Mouse (Mus musculus) cerebellum, adult 11 months (tissue): ENCODE data around the gene Dlk1.
"Not testable (repeated sequence)": the region's sequence is repeated elsewhere in the genome, so short reads cannot be mapped to it uniquely, and the experiment has no call there.

Experiments
- DNase-seq: peaks from one replicate; pipeline ENCODE4 v3.0.0; 2022

Gene Dlk1

DNA sequence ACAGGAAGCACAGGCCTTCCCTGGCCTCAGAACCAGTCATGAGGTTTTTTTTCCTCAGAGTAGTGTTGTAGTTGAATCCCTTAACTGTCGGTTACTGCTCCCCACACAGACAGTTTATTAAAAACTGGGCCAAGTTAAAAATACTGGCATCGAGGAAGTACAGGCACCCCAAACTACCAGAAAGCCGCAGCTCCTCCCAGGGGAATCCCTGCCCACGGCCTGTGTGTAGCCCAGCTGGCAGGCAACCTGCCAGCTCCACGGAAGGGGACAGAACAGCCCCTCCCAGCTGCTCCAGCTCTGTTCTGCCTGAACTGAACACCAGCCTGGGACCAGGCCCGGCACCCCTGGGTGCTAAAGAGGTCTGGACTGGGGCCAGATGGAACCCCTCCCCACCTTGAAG is 11.3 kb upstream of the Dlk1 start:
- no peak for DNase-seq

DNA sequence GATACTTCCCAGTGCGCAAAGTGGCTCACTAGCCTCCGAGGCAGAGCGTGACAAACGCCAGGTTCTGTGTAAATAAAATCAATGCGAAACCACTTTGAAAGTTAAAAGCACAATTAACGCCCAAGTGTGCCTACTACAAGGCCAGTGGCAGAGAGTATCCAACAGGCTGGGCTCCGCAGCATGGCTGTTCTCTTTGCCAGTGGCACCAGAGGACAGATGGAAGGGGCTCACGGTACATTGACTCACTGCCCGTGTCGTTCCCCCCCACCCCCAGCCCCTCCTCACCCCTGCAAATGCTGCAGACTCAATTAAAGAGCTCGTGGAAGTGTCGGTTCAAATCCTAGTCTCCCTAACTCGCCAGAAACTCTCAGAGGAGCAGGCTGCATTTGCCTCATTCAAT is 10.5 kb upstream of the Dlk1 start:
- no peak for DNase-seq

DNA sequence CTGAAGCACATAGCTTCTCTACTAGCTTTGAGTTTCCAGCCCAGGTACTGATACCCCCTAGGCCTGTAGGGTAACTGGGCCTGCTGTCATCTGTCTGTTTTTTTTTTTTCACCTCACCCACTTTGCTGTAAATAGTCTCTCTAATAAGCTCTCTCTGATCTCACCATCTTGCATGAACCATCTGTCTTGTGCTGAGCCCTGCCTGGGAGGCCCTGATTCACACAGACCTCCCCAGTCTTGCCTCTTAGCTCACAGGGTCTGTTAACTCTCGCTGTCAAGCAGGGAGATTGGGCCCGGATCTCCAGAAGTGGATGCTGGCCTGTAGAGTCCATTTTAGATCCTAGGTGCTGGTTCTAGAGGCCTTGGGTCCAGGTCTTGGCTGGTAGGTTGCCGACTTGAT is 9.3 kb upstream of the Dlk1 start:
- DNase-seq: no peak

DNA sequence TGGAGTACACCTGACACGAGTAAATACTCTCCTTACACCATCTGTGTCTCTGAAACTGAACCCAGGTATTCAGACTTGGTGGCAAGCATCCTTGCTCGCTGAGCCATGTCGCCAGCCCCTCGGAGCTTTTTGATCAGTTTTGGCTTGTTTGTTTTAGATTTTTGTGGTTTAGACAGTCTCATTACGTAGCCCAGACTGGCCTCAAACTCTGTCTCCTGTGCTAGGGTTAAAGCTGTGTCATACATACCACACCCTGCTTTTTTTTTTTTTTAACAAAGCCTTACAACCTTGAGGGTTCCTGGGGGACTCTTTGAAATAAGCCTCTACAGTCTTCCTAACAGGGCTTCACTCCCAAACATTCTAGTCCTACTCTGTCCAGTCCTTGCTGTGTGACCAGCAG is 7.6 kb upstream of the Dlk1 start:
- no peak for DNase-seq

DNA sequence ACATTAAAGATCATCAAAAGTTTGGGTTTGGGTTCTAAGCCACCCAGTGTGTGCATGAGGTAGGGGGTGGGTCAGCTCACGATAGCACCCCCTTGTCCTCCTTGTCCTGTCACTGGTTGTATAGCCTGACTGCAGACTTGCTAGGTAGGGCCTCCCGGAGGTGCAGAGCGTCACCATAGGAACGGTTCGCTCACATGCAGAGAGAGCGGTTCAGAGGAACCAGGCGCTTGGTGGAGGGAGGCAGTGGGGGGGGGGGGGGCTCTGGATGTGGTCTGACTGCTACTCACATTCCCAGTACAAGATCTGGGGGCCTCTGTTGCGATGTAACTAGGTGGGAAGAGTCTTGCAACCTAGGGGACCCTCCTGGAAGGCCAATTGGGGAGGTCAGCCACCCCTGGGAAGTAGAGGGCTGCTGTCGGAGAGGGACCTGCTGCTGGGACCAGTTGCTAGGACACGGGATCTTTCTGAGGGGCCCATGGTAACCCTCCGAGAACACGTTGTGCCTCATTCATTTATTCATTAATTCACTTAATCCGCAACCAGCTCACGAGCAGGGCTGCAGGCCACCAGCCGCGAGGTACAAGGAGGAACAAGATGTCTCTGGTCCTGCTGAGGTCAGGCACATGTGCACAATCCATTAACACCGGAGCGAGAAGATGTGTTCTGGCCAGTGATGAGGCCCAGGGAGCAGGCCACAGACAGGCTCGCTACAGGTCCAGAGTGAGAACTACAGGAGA is 7.0 kb upstream of the Dlk1 start:
- no peak for DNase-seq

GRCm38 (mm10) chr12:109446236-109446941 is 6.2 kb upstream of the Dlk1 start:
- no peak for DNase-seq

GRCm38 (mm10) chr12:109449421-109450411 is 2.9 kb upstream of the Dlk1 start:
- no peak for DNase-seq

- DNase-seq: no peak
Measured at GRCm38 (mm10) chr12:109453065-109453997, 708 bp downstream of the Dlk1 start.

DNA sequence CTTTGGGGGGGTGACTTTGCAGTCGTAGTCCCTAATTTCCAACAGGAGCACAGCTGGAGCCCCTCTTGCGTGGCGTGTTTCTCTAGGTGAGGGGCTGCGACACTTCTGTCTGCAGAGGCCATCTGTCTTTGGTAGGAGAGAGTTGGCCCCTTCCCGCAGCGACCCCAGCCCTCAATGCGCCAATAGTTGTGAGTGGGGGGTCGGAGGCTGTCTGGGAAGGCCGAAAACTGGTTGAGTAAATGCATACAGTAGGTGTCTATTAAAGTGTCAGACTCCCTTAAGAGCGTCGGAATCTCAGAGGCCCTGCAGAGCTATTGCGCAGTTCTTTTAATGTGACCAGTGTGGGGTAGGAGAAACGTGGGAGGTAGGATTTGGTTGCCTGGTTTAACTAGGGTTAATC is 1.5 kb downstream of the Dlk1 start:
- DNase-seq: no peak

- no peak for DNase-seq
Measured at GRCm38 (mm10) chr12:109456531-109457202, 4.0 kb downstream of the Dlk1 start.

DNA sequence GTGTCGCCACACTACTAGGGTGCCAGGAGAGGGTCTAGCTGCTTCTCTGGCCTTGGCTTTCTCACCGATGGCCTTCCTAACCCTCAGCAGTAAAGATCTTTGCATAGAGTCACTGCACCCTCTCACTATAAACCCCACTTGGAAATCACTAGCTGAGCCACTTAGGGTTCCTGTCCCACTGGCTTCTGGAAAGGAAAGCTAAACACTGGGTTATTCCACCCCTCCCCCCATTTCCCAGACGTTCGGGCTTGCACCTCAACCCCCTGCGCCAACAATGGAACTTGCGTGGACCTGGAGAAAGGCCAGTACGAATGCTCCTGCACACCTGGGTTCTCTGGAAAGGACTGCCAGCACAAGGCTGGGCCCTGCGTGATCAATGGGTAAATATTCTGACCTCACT is 5.2 kb downstream of the Dlk1 start:
- DNase-seq: no peak

- no peak for DNase-seq
Measured at GRCm38 (mm10) chr12:109458896-109459295, 6.3 kb downstream of the Dlk1 start.

GRCm38 (mm10) chr12:109459481-109460401 is 7.1 kb downstream of the Dlk1 start:
- no peak for DNase-seq

DNA sequence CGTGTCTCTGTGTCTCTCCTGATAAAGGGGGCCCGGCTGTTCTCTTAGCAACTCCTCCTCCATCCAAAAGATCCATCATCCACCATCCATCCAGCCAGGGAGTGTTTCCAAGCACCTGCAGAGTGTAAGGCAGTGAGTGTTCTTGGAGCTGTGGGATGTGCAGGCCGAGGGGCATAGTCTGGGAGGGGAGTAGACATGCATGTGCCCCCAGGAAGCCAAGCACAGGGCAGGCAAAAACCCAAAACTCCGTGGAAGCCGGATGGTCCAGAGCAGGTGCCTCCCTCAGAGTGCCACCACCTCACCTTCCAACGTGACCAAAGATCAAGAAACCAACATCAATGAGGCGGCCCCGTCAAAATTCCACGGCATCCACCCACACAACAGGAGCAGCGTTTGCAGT is 10.0 kb downstream of the Dlk1 start:
- no peak for DNase-seq

DNA sequence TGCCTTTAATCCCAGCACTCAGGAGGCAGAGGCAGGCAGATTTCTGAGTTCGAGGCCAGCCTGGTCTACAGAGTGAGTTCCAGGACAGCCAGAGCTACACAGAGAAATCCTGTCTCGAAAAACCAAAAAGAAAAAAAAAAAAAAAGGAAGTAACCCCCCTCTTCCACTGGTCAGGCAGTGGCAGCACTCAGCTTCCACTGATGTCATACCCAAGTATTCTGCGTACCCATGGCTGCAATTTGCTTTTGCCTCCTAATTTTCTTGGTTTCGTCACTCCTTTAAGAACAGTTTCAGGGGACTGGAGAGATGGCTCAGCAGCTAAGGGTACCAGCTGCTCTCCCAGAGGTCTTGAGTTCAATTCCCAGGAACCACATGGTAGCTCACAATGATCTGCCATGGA is 14.8 kb downstream of the Dlk1 start:
- not testable (repeated sequence) for DNase-seq

DNA sequence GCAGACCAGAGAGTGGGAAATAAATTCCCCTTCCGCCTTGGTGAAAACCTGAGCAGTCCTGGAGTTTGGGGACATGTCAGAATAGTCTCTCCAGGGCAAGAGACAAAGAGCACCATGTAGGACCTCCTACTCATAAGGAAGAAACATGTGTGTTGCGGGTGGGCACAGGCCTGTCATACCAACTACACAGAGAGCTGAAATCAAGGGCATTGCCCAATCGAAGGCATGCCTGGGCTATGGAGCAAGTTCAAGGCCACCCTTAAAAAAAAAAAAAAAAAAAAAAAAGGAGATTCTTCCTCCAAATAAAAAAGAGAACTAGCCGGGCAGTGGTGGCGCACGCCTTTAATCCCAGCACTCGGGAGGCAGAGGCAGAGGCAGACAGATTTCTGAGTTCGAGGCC is 17.2 kb downstream of the Dlk1 start:
- no peak for DNase-seq

DNA sequence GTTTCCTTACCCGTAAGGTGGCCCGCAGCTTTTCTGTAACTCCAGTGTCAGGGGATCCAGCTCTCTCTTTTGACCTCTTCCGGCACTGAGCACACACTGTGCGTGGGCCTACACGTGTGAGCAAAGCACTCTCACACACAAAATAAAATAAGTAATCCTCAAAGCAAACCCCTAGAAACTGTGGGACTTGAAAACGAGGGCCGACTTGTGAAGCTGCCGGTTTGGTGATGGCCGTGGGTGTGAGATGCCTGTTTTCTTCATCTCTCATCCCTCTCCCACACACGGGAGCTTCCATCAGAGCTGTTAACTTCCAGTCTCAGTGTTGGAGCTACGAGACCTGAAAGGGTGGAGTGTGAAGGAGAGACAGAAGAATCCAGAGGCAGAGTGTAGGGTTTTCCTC is 20.0 kb downstream of the Dlk1 start:
- DNase-seq: no peak

GRCm38 (mm10) chr12:109473575-109473976 is 21.0 kb downstream of the Dlk1 start:
- no peak for DNase-seq

- no peak for DNase-seq
Measured at GRCm38 (mm10) chr12:109474187-109474606, 21.6 kb downstream of the Dlk1 start.

GRCm38 (mm10) chr12:109475501-109475900 is 22.9 kb downstream of the Dlk1 start:
- no peak for DNase-seq
